Mouse (Mus musculus) thymus, postnatal 36 days (tissue): ENCODE measurements around the gene Popdc2.
"Not testable (repeated sequence)": the region's sequence is repeated elsewhere in the genome, so short reads cannot be mapped to it uniquely, and the experiment has no call there.

Experiments
- DNase-seq, 2 experiments: peaks; one replicate each; pipeline ENCODE4 v3.0.0; 2022; ENCODE audit warnings: mixed read lengths in 2 of 2

The Popdc2 gene

DNA sequence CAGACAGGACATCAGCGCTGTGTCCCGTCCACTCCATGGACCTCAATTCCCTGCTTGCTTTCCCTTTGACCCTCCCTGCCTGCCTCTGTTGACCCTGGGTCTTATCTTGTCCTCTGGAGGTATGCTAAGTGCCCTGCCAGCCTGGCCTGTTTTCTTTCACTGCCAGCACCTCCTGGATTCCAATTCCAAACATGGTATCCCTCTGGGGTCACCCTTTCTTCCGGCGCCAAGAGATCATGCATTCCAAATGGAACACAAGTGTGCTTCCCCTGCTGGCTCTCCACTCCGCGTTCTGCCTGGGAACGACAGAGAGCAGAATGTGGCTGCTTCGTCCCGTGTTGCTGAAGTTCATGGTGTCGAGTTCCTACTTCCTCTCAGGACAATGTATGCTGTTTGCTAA, at the start of gene Popdc2:
Gene Popdc2, plus strand, starts transcription at position 277 of the 400 bp plus-strand sequence.
- no peak for DNase-seq

DNA sequence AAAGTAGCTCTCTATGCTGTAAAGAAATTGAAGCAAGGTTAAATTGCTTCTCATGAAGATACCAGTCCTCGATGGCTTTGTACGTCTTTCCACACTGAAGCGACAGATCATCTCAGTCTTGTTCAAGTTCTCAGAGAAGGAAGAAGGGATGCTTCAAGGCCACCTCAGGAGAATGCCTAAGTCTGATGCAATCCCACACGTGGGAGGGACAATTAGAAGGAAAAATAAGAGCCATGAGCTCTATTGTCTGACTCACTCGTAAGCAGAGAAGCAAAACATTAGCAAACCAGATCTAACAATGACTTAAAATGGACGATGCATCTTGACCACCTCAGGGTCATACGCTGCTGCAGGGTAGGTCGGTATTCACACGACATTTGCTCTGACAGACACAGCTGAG, 43.5 kb upstream of the Popdc2 start:
- DNase-seq = no peak

DNA sequence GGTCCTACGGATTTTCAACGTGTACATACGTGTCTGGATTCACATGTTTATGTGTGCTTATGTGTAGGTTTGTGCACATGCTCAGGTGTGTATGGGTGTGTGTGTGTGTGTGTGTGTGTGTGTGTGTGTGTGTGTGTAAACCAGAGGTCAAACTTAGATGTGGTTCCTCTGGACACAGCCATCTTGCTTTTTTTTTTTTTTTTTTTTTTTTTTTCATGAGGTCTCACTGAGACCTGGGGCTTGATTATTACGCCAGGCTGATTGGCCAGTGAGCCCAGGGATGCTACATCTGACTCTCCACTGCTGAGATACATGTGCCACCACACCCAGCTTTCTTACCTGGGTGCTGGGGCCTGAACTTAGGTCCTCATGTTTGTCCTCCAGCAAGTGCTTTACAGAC, 42.9 kb upstream of the Popdc2 start:
- DNase-seq = no peak

DNA sequence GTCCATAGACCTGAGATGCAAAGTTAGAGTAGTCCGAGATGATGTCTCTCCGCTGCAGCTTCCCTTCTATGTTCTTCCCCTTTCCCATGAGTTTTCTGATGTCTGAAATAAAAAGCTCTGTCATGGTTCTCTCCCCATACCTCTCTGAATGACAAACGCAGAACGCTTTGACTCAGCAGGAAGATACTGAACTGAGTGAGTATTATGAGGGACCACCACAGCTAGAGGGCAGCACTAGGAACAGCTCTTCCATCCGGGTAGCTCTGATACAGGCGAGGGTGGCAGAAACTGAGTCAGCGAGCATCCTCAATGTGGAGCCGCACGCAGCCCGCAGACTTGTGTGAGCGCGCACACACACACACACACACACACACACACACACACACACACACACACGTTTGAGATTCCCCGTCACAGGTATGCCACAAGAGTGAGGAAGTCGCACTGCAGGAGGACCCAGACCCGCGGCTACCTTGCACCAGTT, 40.5 kb upstream of the Popdc2 start:
- peak; percentile 45 to 48 for DNase-seq

DNA sequence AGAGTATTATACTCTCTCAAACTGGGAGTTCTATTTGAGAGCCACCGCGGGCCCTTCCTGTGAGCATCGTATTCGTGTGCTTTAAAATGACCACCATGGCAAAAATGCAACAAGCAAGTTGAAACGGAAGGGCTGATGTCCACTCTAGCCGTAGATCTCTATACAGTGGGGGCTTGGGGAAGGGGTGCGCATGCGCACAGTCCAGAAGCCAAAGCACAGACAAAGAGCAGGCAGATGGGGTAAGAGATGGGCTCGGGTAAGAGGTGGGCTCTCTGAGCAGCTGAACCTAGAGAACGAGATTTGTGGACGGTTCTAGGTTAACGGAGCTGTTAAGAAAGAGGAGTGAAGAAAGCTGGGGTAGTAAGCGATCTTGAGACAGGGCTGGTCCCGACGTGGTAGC, 37.7 kb upstream of the Popdc2 start:
- no peak for DNase-seq

DNA sequence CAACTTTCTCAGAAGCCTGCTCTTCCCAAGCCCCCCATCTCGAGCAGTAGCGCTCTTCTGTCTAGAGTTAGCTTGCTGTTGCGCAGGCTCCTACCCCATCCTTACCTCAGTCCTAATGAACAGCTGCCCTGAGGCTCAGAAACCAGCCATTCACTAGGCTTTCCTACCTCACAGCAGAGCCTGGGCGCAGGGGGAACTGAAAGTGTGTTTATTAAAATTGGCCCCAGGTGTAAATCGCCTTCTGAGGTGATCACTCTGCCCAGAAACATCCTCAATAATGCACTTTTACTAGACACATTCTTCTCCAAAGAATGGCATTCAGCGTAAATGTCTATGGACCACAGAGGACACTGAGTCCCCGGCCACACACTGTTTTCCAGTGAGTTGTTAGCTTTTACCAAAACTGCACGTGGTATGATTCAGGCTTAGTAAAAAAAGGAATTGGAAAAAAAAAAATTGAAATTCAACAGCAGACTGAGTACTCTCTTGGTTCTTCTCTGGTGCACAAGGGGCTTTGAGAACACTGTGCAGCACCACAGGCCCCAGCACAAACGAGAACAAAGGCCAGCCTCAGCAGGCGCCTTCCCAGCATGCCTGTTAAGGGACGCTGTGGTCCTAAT, 35.1 kb upstream of the Popdc2 start:
- no peak for DNase-seq

DNA sequence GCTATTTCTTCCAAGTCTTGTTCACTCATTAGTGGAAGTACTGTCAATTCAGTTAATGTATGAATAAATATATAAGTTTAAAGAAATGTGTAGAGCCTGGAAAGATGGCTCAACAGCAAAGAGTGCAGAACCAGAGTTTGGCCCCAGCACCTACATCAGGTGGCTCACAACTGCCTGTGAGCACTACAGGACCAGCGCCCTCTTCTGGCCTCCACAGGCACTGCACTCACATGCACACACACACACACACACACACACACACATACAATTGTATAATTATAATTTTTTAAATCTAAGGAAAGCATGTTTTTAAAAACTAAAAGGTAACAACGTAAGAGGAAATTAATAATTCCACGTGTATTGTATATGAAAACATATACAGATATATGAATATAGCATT, 32.7 kb upstream of the Popdc2 start:
- DNase-seq = no peak

DNA sequence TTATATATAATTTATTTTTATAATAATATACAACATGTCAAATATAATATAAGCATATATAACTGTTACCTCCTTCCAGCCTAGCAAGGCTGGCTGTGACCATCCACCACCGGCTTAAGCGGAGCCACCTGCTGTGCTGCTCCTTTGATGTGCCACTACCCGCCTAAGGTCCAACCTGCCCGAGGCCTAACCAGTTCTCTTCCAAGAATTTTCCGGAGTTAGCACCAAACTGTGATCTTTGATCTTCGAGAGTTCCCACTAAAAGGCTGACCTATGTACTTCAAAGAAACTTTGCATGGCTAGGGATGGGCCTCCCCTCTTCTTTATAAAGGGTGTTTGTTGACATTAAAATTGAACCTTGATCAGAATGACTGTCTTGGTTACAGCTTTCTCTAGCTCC, 27.6 kb upstream of the Popdc2 start:
- no peak for DNase-seq

DNA sequence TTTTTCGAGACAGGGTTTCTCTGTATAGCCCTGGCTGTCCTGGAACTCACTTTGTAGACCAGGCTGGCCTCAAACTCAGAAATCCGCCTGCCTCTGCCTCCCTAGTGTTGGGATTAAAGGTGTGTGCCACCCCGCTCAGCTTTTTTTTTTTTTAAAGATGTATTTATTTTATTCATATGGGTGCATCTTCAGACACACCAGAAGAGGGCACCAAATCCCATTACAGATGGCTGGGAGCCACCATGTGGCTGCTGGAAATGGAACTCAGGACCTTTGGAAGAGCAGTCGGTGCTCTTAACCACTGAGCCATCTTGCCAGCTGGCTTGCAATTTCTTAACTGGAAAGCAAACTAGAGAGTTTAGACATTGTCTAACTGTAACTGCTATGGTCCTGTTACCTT, 23.9 kb upstream of the Popdc2 start:
- not testable (repeated sequence) for DNase-seq

DNA sequence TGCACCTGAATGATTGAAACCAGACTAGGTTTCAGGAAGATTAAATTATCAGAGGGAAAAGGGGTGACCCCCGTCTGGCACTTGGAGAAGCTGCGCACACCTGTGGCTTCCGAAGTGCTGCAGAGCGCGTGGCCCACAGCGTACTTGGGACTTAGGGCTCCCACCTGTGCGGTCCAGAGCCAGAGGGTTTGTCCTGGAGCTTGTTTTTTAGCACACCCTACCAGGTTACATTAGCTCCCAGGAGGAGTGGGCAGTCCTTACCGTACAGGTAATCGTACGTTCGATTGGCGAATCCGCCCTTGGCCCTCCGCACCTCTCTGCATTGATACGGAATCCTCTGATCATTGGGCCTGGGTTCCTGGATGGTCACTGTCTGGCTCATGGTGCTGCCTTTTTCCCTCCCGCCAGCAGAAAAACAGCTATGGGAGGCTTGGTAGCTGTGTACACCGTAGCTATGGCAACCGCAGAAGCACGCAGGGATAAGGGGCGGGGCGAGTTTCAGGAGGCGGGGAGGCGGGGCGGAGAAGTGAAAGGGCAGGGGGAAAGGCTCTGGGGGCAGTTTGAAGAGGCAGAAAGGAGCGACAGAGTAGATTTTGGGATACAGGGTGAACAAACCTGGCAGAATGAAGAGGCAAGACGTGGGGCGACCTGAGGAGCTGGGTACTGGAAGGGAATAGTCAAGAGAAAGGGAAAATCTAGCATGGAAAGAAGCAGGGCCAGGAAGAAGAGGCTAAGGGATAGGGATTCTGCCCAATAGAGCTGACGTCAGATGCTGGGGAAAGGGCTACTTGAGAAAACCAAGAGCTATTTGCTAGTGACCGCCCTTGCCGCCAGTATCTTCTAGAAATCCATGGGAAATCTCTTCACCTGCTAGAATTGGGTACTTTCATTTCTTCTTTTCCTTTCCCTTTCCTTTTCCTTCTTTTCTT, 20.3 kb upstream of the Popdc2 start, which contains the start of gene Maats1:
Gene Maats1, minus strand, starts transcription at position 748 of the 929 bp plus-strand sequence.
- DNase-seq = peak; percentile 44 to 52

DNA sequence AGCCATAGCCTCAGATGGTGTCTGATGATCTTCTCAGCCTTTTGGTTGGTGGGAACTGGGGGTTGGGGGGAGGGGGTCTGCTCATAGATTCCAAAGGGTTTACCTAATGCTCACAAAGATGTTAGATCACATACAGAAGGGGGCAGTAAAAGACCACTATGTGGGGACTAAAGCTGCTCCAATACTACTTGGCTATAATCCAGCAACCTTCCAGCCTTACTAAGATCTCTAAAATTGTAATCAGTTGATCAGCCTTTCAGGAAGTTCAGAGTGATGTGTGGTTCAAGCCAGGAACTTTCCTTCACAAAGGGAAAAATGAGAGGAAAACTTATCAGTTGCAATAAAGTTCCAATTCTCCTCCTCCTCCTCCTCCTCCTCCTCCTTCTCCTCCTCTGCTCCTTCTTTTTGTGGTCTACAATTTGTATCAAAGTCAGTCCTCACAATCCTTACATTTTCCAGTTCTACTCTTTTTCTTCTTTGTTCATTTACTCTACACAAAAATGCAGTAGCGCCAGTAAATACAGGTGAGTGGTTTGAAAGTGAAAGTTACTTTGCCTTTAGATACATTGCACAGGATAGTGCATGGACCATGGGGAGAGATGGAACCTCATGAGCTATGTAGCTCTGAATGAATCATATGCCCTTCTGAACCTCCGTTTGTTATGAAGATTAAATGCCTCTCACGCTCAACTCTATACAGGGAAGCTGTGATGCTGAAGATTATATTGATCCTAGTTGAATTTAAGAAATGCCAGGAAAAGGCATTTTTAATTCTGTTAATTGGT, 16.9 kb upstream of the Popdc2 start:
- no peak for DNase-seq

DNA sequence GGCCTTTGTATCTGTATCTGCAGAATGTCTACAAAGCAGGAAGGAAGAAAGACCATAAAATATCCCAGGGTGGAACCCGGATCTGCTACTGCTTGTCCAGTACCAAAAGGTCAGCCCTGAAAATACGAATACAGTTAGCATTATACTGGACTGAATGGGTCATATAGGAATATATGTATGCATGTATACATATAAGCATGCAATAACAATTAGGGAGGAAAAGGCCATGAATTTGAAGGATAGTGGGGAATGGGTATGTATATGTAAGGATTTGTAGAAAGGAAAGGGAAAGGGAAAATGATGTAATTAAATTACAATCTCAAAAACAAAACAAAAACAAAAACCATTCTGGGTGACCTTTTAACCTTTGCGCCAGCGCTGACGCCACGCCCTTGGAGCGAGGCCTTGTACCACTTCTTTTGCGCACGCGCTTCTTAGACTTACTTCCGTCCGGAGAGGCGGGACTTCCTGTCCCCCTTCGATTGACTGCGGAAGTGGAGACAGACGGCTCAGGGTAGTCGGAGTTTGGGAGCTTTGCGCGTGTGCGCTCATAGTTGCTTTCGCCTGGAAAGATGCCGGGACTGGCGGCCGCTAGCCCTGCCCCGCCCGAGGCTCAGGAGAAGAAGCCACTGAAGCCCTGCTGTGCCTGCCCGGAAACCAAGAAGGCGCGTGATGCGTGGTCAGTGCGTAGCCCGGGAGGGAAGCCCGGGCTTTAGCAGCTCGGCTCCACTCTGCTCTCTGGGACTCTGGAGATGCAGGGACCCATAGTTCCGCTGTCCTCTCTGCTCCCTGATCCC, 15.3 kb upstream of the Popdc2 start, which contains the start of the genes Cox17 and Gm21987:
Gene Cox17, plus strand, starts transcription at position 463 of the 797 bp plus-strand sequence.
Gene Gm21987, plus strand, starts transcription at position 512 of the 797 bp plus-strand sequence.
- DNase-seq = peak; percentile 87 to 91

DNA sequence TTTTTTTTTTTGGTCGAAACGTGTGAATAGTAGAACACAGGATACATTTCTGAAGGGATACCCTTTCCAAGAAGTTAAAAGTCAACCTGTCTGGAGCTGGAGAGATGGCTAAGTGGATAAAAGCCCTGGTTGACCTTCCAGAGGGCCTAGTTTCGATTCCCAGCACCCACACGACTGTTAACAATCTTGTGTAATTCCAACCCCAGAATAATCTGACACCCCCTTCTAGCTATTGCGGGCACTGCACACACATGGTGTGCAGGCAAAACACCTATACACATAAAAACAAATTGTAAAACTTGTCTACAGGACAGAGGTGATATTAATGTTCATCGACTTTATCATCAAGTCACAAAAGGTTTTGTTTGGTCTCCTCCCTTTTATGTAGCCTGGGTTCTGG, 14.4 kb upstream of the Popdc2 start:
- no peak for DNase-seq

DNA sequence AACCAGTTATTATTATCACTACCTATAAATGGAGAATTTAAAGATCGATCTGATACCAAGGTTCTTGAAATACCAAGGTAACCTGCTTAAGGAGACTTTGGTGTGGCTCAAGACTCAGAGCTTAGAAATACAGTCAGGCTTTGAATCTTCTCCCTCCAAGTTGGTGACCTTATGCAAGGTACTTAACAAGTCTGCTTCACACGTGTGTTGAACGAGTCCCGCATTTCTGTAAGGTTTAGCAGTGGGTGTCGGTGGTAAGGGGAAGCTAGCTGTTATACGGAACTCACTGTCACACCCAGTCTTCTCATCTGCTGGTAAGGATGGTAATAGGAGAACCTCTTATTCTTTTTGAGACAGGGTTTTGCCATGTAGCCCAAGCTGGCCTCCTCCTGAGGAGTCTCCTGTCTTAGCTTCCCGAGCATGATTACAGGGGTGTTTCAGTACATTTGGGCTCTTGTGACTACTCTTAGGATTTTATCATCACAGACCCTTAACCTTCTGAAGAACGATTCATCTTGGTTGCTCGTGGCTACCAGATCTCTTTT, 13.7 kb upstream of the Popdc2 start:
- DNase-seq = no peak

DNA sequence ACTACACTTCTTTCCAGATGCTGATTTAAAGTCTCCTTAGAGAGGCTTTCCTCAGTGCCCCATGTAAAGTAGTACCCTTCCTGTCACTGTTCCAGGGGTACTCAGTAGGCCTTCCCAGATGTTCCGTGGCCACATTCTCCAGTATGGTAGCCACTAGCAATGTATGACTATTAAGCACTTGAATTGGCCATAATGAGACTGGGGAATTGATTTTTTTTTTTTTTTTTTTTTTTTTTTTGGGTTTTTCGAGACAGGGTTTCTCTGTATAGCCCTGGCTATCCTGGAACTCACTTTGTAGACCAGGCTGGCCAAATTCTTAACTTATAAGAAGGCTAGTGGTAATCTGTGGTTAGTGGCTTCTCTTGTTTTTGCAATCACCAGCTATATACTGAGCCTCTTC, 12.1 kb upstream of the Popdc2 start:
- DNase-seq = no peak

DNA sequence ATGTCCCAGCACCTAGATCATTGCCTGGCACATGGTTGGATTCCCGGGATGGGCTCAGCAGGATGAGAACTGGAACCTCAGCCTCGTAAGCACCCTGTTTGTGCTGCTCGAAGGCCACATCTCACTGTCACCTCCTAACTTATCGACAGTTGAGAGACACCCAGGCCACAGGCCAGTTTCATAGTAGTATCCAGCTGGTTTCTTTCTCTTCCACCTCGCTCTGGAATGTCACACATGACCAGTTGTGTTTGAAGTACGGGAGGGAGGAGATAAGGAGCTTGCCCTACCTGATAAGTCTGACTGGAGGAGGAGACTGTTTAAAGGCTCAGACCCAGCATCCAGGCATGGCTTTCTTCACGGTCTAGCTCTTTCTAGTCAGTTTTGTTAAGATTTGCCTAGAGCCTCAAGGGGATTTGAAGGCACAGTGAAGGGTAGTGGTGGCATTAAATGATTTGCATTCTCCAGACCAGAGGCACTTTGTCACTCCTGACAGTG, 11.6 kb upstream of the Popdc2 start:
- no peak for DNase-seq

DNA sequence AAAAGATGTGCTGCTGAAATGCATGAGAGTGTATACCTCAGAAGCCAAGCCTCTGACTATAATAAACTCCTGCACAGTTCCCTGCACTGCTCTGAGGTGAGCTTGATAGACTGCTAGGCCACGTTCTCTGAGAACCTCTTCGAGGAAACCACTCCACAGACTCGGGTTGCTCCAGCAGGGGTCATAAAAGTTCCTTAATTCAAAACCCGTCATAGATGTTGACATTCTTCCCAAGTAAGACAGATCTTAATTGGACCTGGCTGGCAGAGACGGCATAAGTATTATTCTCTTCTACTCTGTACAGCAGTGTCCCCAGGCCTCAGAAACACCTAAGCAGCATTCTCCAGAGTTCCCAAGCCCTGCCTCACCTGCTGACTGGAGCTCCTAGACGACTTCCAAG, 11.1 kb upstream of the Popdc2 start:
- no peak for DNase-seq

DNA sequence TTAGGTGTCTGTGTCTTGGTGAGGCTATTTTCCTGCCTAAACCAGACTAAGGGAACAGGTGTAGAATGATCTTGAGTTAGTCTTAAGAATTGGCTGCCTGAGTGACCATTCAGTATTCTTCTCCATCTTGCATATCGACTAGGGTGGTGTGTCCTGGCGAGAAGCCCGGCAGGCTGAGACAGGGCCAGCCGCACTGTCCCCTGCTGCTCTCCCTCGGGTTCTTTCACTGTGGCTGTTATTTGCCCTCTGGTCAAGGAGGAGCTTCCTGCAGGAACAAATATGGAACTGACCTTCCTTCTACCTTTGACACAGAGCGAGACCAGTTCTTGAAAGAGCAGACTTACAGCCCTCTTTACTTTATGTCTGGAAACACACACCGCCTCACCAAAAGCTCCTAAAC, 10.0 kb upstream of the Popdc2 start:
- DNase-seq = no peak

DNA sequence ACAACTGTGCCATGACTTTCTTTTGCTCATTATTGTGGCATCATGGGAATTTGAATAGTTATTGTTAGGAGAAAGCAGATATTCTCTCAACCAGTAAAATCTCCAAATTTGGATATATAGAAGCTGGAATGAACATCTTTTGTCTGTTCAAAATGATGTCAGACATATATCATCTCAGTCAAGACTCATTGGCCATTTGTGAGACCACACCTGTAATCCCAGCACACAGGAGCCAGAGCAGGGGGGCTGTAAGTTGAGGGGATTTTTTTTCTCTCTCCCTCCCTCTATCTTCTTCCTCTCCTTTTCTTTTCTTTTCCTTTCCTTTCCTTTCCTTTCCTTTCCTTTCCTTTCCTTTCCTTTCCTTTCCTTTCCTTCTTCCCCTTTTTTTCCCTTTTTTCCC, 9.2 kb upstream of the Popdc2 start:
- no peak for DNase-seq

DNA sequence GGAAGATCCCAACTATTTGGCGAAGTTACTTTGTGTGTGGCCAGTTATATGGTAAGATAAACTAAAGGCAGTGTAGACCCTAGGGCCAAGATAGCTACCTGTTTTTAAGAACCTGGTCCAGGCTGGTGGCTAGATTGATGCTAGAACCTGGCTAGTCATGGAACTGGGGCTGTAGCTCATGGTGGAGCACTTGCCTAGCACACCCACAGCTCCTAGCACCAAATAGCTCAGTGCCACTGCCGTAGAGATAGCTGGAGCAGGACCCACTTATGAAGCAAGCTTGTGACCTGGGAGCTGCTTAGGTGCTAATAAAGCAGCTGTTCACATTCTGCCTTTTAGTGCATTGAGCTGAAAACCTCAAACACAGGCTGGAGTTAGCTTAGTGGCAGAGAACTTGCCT, 8.4 kb upstream of the Popdc2 start:
- no peak for DNase-seq

DNA sequence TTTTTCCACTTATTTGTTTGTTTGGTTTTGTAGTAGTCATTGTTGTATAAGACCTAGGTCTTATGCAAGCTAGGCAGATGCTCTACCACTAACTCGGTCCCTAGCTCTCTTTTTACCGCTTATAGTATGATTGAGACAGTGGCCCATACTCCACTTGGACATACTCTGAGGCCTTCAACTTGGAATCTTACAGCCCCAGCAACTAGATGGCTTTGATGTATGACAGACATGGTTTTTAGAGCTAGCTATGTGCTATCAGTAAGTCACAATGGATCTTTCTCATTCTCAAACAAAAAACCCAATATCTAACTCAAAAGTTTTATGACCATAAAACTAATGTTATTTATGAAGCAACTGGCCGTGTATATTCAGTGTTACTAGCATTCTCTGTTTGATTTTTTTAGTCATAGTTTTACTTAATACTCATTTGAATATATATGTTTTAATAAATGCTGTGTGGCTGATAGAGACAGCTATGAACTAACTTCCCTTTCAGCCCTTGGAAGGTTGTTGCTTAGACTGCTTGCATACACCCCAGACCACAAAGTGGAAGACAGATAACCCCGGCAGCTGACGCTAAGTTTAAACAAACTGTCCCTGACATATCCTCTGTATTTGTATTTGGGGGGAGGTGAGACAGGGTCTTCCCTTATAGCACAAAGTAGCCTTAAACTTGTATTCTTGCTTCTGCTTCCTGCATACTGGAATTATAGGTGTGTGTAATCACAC, 7.7 kb upstream of the Popdc2 start:
- DNase-seq = no peak
